Mouse (Mus musculus) midbrain, embryonic 16.5 days (tissue): ENCODE results near the gene Veph1. TPM values are rescaled to one million over a fixed set of nuclear protein-coding genes. Genes with fewer than 3 reads are reported as not detected.

Experiments used
- ATAC-seq: fragments of 200-750 bp; cut with Nextera tagmentation; 2 replicates; pipeline ENCODE4 v1.8.0; 2017; ENCODE audit warnings: moderate TSS enrichment
- H3K27ac ChIP-seq: fragments of 300-500 bp; sonication (generic); 2 replicates; pipeline ENCODE4 v1.5.1; 2014; ENCODE audit warnings: mild to moderate bottlenecking, low read length, mixed read lengths
- H3K27me3 ChIP-seq: fragments of 300-500 bp; sonication (generic); 2 replicates; pipeline ENCODE4 v1.6.1; 2014; ENCODE audit warnings: low read depth, low read length, mixed read lengths; ENCODE audit not compliant: control insufficient read depth, insufficient read depth
- H3K36me3 ChIP-seq: fragments of 300-500 bp; sonication (generic); 2 replicates; pipeline ENCODE4 v1.6.1; 2014; ENCODE audit warnings: mild to moderate bottlenecking, low read length, moderate library complexity, mixed read lengths; ENCODE audit not compliant: control insufficient read depth, insufficient read depth
- H3K4me1 ChIP-seq: fragments of 300-500 bp; sonication (generic); 2 replicates; pipeline ENCODE4 v1.6.1; 2014; ENCODE audit warnings: mild to moderate bottlenecking, low read length, mixed read lengths; ENCODE audit not compliant: control insufficient read depth, insufficient read depth
- H3K4me2 ChIP-seq: fragments of 300-500 bp; sonication (generic); 2 replicates; pipeline ENCODE4 v1.6.1; 2014; ENCODE audit warnings: mild to moderate bottlenecking, low read length, mixed read lengths
- H3K4me3 ChIP-seq: fragments of 300-500 bp; sonication (generic); 2 replicates; pipeline ENCODE4 v1.5.1; 2014; ENCODE audit warnings: low read depth, mild to moderate bottlenecking, low read length, moderate library complexity, mixed read lengths
- H3K9ac ChIP-seq: fragments of 300-500 bp; sonication (generic); 2 replicates; pipeline ENCODE4 v1.6.1; 2014; ENCODE audit warnings: low read depth, low read length, mixed read lengths
- H3K9me3 ChIP-seq: fragments of 300-500 bp; sonication (generic); replicated peaks from 2 replicates; pipeline ENCODE4 v1.6.1; 2014; ENCODE audit warnings: mild to moderate bottlenecking, low read length, mixed read lengths; ENCODE audit not compliant: control insufficient read depth, poor library complexity, severe bottlenecking
- WGBS: fragments of 180-500 bp; shearing (Covaris S2); extraction: QIAGEN DNeasy Blood & Tissue Kit; methylation state at CpG from one replicate; pipeline ENCODE4 v1.1.7; 2014; 5-methylcytosine and 5-hydroxymethylcytosine counted together
- polyA plus RNA-seq: library from polyadenylated mRNA; unstranded; fragments of >200 nt; fragmentation: Nextera tagmentation; extraction: Ambion mirVana; gene quantifications from 2 replicates; pipeline ENCODE4 v1.2.1, GENCODE M21; 2015

Gene Veph1
- polyA plus RNA-seq, 1 experiment from 2014 or later = 5.7 TPM

- H3K36me3 ChIP-seq = no peaks in the 10 kb centered on the region
- no peak overlapping the region for H3K27ac ChIP-seq
- H3K4me3 ChIP-seq = no peak overlapping the region
- ATAC-seq = no peak
- no peaks in the 10 kb centered on the region for H3K27me3 ChIP-seq
- no peaks in the 10 kb centered on the region for H3K4me1 ChIP-seq
- H3K9me3 ChIP-seq = no peaks in the 10 kb centered on the region
- H3K9ac ChIP-seq = no peak overlapping the region
- no peak overlapping the region for H3K4me2 ChIP-seq
- WGBS = 95% methylated on average over 1 of the region's 1 CpGs
These were observed 13.9 kb upstream of the Veph1 start for GRCm38 (mm10) chr3:66310586-66310985.

DNA sequence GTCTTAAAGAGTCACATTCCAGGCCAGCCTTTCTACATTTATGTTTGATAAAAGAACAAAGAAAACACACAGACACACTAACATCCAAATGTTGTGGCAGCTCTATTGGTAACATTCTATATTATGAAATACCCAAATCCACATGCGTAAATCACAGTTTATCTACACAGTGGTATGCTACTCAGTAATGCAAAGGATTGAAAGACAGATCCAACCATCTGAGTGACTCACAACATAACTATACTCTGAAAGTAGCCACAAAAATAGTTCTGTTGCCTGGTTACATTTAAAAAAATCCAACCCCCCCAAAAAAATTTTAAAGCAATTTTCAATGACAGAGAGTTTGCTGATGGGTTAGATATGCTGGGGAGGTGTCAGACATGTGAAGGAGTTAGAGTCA lies 12.9 kb upstream of the Veph1 start:
- Histone ChIP-seq H3K9me3 (no peaks in the 10 kb centered on the region), H3K27ac (no peak overlapping the region), H3K36me3 (no peaks in the 10 kb centered on the region), H3K9ac (no peak overlapping the region), H3K4me1 (no peaks in the 10 kb centered on the region), H3K4me2 (no peak overlapping the region), H3K4me3 (no peak overlapping the region), H3K27me3 (no peaks in the 10 kb centered on the region)
- ATAC-seq = no peak
- 97% methylated on average over 1 of the region's 1 CpGs for WGBS

GRCm38 (mm10) chr3:66295236-66295635 lies 1.4 kb downstream of the Veph1 start:
- 8% methylated on average over 9 of the region's 9 CpGs for WGBS
- Histone ChIP-seq H3K27me3 (no peaks in the 10 kb centered on the region), H3K9me3 (no peaks in the 10 kb centered on the region), H3K36me3 (no peaks in the 10 kb centered on the region), H3K4me1 (peaks cover 8% of the 10 kb centered on the region; the same call in 1 of the 2 replicates), H3K4me3 (no peak overlapping the region), H3K4me2 (no peak overlapping the region), H3K9ac (no peak overlapping the region), H3K27ac (no peak overlapping the region)
- ATAC-seq = peak; percentile 47; the same call in 1 of the 2 replicates

DNA sequence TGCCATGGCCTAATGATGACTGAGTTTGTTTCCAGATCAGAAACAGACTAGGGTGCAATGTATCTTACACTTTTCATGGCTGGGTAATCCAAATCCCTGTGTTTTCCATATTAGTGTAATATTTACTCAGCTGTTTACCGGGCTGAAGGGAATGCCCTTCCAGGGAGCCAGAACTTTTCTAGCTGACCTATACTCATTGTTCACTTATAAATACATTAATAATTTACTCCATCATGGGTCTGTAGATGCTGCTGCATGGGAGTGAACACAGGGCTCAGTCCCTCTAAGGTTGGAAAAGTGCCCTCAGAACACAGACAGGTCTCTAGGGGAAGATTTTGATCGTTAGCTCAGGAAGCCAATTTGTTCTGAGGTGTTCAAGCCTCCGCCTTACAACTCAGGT lies 1.9 kb downstream of the Veph1 start:
- no peak overlapping the region for H3K4me3 ChIP-seq

GRCm38 (mm10) chr3:66292356-66292946 lies 4.2 kb downstream of the Veph1 start:
- Histone ChIP-seq H3K9me3 (no peaks in the 10 kb centered on the region), H3K4me3 (peak overlapping the region; percentile 26), H3K4me2 (peak overlapping the region; percentile 60), H3K4me1 (peaks cover 8% of the 10 kb centered on the region; the same call in 1 of the 2 replicates), H3K27me3 (no peaks in the 10 kb centered on the region), H3K27ac (0 out of 2 replicates have a peak overlapping the region, but pooled peaks have one; percentile 11), H3K36me3 (no peaks in the 10 kb centered on the region), H3K9ac (peak overlapping the region; percentile 62)
- peak; percentile 27 for ATAC-seq
- 15% methylated on average over 20 of the region's 20 CpGs for WGBS

More for the DNA sequence above, 1.9 kb downstream of the Veph1 start:
- no peak overlapping the region for H3K27ac ChIP-seq
- no peaks in the 10 kb centered on the region for H3K27me3 ChIP-seq
- ATAC-seq = no peak
- H3K4me2 ChIP-seq = no peak overlapping the region
- H3K4me1 ChIP-seq = peaks cover 8% of the 10 kb centered on the region; the same call in 1 of the 2 replicates
- H3K36me3 ChIP-seq = no peaks in the 10 kb centered on the region
- no peak overlapping the region for H3K9ac ChIP-seq
- no peaks in the 10 kb centered on the region for H3K9me3 ChIP-seq
- WGBS = 54% methylated on average over 3 of the region's 3 CpGs

GRCm38 (mm10) chr3:66263270-66263669 lies 33.4 kb downstream of the Veph1 start:
- H3K27me3 ChIP-seq = no peaks in the 10 kb centered on the region
- H3K4me3 ChIP-seq = no peak overlapping the region
- WGBS = 67% methylated on average over 4 of the region's 4 CpGs
- no peaks in the 10 kb centered on the region for H3K9me3 ChIP-seq
- ATAC-seq = peak; percentile 56; the same call in 1 of the 2 replicates
- H3K9ac ChIP-seq = no peak overlapping the region
- no peaks in the 10 kb centered on the region for H3K4me1 ChIP-seq
- no peaks in the 10 kb centered on the region for H3K36me3 ChIP-seq
- H3K4me2 ChIP-seq = no peak overlapping the region
- no peak overlapping the region for H3K27ac ChIP-seq

GRCm38 (mm10) chr3:66262319-66262718 lies 34.3 kb downstream of the Veph1 start:
- no peaks in the 10 kb centered on the region for H3K9me3 ChIP-seq
- 40% methylated on average over 5 of the region's 5 CpGs for WGBS
- ATAC-seq = no peak

DNA sequence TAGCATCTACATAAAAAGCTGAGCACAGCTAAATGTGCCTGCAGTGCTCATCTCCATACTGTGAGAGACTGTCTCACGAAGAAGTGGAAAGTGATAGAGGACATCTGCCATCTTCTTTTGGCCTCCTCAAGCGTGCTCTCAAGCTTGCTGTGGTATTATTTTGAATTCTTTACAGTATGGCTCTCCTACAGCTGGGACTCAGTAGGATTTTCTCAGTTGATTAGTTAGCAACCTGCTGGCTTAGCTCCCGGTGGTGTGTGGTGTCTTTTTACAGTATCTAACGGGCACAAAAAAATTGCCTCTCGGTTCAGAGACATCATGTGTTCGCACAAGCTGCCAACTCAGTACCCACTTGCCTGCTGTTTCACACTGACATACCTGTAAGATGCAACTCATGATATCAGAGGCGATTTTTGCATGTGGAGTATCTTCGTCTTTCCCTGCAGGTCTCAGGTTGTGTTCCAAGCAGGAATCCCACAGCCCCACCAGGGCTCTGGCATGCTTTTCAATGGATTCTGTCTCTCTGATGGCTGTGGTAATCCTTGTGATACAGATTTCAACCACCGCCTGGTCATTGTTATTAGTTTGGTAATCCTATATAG lies 42.0 kb downstream of the Veph1 start:
- Histone ChIP-seq H3K27me3 (no peaks in the 10 kb centered on the region), H3K9ac (no peak overlapping the region), H3K27ac (no peak overlapping the region), H3K4me2 (no peak overlapping the region), H3K4me1 (no peaks in the 10 kb centered on the region), H3K4me3 (no peak overlapping the region), H3K9me3 (no peaks in the 10 kb centered on the region), H3K36me3 (no peaks in the 10 kb centered on the region)
- no peak for ATAC-seq
- 70% methylated on average over 9 of the region's 9 CpGs for WGBS

More at GRCm38 (mm10) chr3:66262319-66262718, 34.3 kb downstream of the Veph1 start:
- H3K4me2 ChIP-seq = no peak overlapping the region
- no peak overlapping the region for H3K9ac ChIP-seq
- no peaks in the 10 kb centered on the region for H3K4me1 ChIP-seq
- H3K27me3 ChIP-seq = no peaks in the 10 kb centered on the region
- H3K36me3 ChIP-seq = no peaks in the 10 kb centered on the region
- H3K4me3 ChIP-seq = no peak overlapping the region
- no peak overlapping the region for H3K27ac ChIP-seq

- H3K4me1 ChIP-seq = no peaks in the 10 kb centered on the region
- H3K4me3 ChIP-seq = no peak overlapping the region
- H3K27me3 ChIP-seq = no peaks in the 10 kb centered on the region
- no peak overlapping the region for H3K4me2 ChIP-seq
- H3K27ac ChIP-seq = no peak overlapping the region
- 0 out of 2 replicates have a peak, but pooled peaks have one; percentile 39 for ATAC-seq
- no peaks in the 10 kb centered on the region for H3K9me3 ChIP-seq
- H3K36me3 ChIP-seq = no peaks in the 10 kb centered on the region
- 71% methylated on average over 7 of the region's 7 CpGs for WGBS
- H3K9ac ChIP-seq = no peak overlapping the region
These were observed 44.8 kb downstream of the Veph1 start for GRCm38 (mm10) chr3:66251842-66252241.
